Mouse (Mus musculus) CH12.LX (cell line): ENCODE measurements around the gene Lhfpl3. TPM values are rescaled to one million over a fixed set of nuclear protein-coding genes. Genes with fewer than 3 reads are reported as not detected.

ENCODE experiments used
- DNase-seq: peaks from one replicate; pipeline ENCODE4 v3.0.0-alpha.2; 2013; ENCODE audit errors: extremely low read depth
- H3K27ac ChIP-seq: 2 replicates; pipeline ENCODE4 v1.5.1; 2012; ENCODE audit warnings: low read depth, mild to moderate bottlenecking, control low read depth, moderate library complexity; ENCODE audit not compliant: insufficient read depth
- H3K27me3 ChIP-seq: replicated peaks from 2 replicates; pipeline ENCODE3; 2012; ENCODE audit warnings: inconsistent platforms
- H3K36me3 ChIP-seq, 2 experiments: replicated peaks in 1 of 2; 2 replicates each; pipeline versions ENCODE3 to v1.6.1; 2012; ENCODE audit warnings: inconsistent platforms in 1 of 2, low read length in 1 of 2, mild to moderate bottlenecking in 1 of 2, mixed read lengths in 1 of 2, moderate library complexity in 1 of 2; ENCODE audit not compliant: control insufficient read depth in 1 of 2, insufficient read depth in 1 of 2
- H3K4me1 ChIP-seq, 2 experiments: 2 replicates each; pipeline ENCODE4 v1.6.1; 2012; ENCODE audit warnings: inconsistent platforms in 1 of 2, moderate library complexity in 1 of 2; ENCODE audit not compliant: insufficient read depth in 2 of 2, control insufficient read depth in 1 of 2
- H3K4me2 ChIP-seq: 2 replicates; pipeline ENCODE4 v1.6.1; 2012; ENCODE audit warnings: low read depth, mild to moderate bottlenecking, control low read depth; ENCODE audit not compliant: poor library complexity, insufficient read depth, severe bottlenecking
- H3K4me3 ChIP-seq, 3 experiments: fragments of 150-350 bp in 1 of 3; sonication (generic) in 1 of 3; replicated peaks in 1 of 3; 2 replicates each; pipeline versions ENCODE3 to v1.5.1; 2011 to 2012; ENCODE audit warnings: low read depth in 2 of 3, low read length in 2 of 3, mild to moderate bottlenecking in 2 of 3, moderate library complexity in 2 of 3, control low read depth in 1 of 3, improper control_type of control experiment in 1 of 3, inconsistent platforms in 1 of 3, mixed read lengths in 1 of 3; ENCODE audit not compliant: poor library complexity in 1 of 3
- H3K79me2 ChIP-seq: replicated peaks from 2 replicates; pipeline ENCODE4 v1.6.1; 2012; ENCODE audit warnings: mild to moderate bottlenecking, moderate library complexity; ENCODE audit not compliant: control insufficient read depth, poor library complexity, insufficient read depth, severe bottlenecking; ENCODE audit errors: extremely low read depth
- H3K9ac ChIP-seq: 2 replicates; pipeline ENCODE4 v1.6.1; 2012; ENCODE audit warnings: low read depth, mild to moderate bottlenecking, control low read depth, moderate library complexity; ENCODE audit not compliant: insufficient read depth
- H3K9me3 ChIP-seq: replicated peaks from 2 replicates; pipeline ENCODE3; 2012; ENCODE audit warnings: low read length, inconsistent platforms, mixed read lengths
- BHLHE40 ChIP-seq: IDR thresholded peaks from 2 replicates; pipeline ENCODE4 v1.6.1; 2011; ENCODE audit warnings: mild to moderate bottlenecking, low read depth, low read length, improper control_type of control experiment
- CHD1 ChIP-seq: IDR thresholded peaks from 2 replicates; pipeline ENCODE4 v1.6.1; 2012; ENCODE audit warnings: low read depth, low read length, improper control_type of control experiment, inconsistent platforms
- CHD2 ChIP-seq: IDR thresholded peaks from 2 replicates; pipeline ENCODE4 v1.6.1; 2011; ENCODE audit warnings: low read length, improper control_type of control experiment
- CTCF ChIP-seq, 2 experiments: IDR thresholded peaks in 1 of 2; conservative IDR thresholded peaks in 1 of 2; 2 replicates each; pipeline ENCODE4 v1.5.1; 2011 to 2012; ENCODE audit warnings: low read depth in 2 of 2, low read length in 2 of 2, improper control_type of control experiment in 1 of 2, inconsistent platforms in 1 of 2, mild to moderate bottlenecking in 1 of 2, moderate library complexity in 1 of 2
- E2F4 ChIP-seq: IDR thresholded peaks from 2 replicates; pipeline ENCODE4 v1.6.1; 2011; ENCODE audit warnings: low read depth, low read length, improper control_type of control experiment; ENCODE audit not compliant: insufficient replicate concordance
- ELF1 ChIP-seq: IDR thresholded peaks from 2 replicates; pipeline ENCODE4 v1.6.1; 2014; ENCODE audit warnings: low read depth, mild to moderate bottlenecking, inconsistent platforms, low read length, improper control_type of control experiment
- EP300 ChIP-seq: IDR thresholded peaks from 2 replicates; pipeline ENCODE4 v1.6.1; 2011; ENCODE audit warnings: low read length, improper control_type of control experiment
- ETS1 ChIP-seq: conservative IDR thresholded peaks from 2 replicates; pipeline ENCODE4 v1.6.1; 2012; ENCODE audit warnings: low read depth, mild to moderate bottlenecking, inconsistent platforms, low read length, improper control_type of control experiment, moderate library complexity
- GABPA ChIP-seq: IDR thresholded peaks from 2 replicates; pipeline ENCODE4 v1.6.1; 2012; ENCODE audit warnings: low read depth, low read length, improper control_type of control experiment, inconsistent platforms; ENCODE audit not compliant: insufficient replicate concordance
- KAT2A ChIP-seq: IDR thresholded peaks from 2 replicates; pipeline ENCODE4 v1.6.1; 2012; ENCODE audit warnings: low read length, improper control_type of control experiment, inconsistent platforms; ENCODE audit not compliant: insufficient replicate concordance
- MAFK ChIP-seq: IDR thresholded peaks from 2 replicates; pipeline ENCODE4 v1.6.1; 2011; ENCODE audit warnings: low read length, improper control_type of control experiment; ENCODE audit not compliant: insufficient replicate concordance
- MAZ ChIP-seq: IDR thresholded peaks from 2 replicates; pipeline ENCODE4 v1.6.1; 2012; ENCODE audit warnings: low read depth, mild to moderate bottlenecking, inconsistent platforms, low read length, improper control_type of control experiment, moderate library complexity
- MEF2A ChIP-seq: IDR thresholded peaks from 2 replicates; pipeline ENCODE4 v1.6.1; 2014; ENCODE audit warnings: low read depth, mild to moderate bottlenecking, inconsistent platforms, low read length, improper control_type of control experiment, borderline replicate concordance
- MXI1 ChIP-seq: IDR thresholded peaks from 2 replicates; pipeline ENCODE4 v1.6.1; 2011; ENCODE audit warnings: mild to moderate bottlenecking, low read depth, low read length, improper control_type of control experiment
- MYC ChIP-seq: IDR thresholded peaks from 2 replicates; pipeline ENCODE4 v1.6.1; 2011; ENCODE audit warnings: low read depth, mild to moderate bottlenecking, improper control_type of control experiment, low read length
- NELFE ChIP-seq: IDR thresholded peaks from 2 replicates; pipeline ENCODE4 v1.6.1; 2011; ENCODE audit warnings: low read depth, low read length, improper control_type of control experiment
- PAX5 ChIP-seq: IDR thresholded peaks from 2 replicates; pipeline ENCODE4 v1.6.1; 2012; ENCODE audit warnings: low read length, inconsistent platforms, mixed read lengths
- POLR2A ChIP-seq: IDR thresholded peaks from 2 replicates; pipeline ENCODE4 v1.6.1; 2011; ENCODE audit warnings: low read depth, mild to moderate bottlenecking, improper control_type of control experiment, low read length
- POLR2AphosphoS2 ChIP-seq: IDR thresholded peaks from 2 replicates; pipeline ENCODE4 v1.6.1; 2011; ENCODE audit warnings: low read depth, low read length, improper control_type of control experiment
- RAD21 ChIP-seq: IDR thresholded peaks from 2 replicates; pipeline ENCODE4 v1.6.1; 2011; ENCODE audit warnings: low read depth, mild to moderate bottlenecking, low read length, improper control_type of control experiment, moderate library complexity
- RCOR1 ChIP-seq: conservative IDR thresholded peaks from 2 replicates; pipeline ENCODE4 v1.6.1; 2012; ENCODE audit warnings: low read depth, mild to moderate bottlenecking, inconsistent platforms, low read length, improper control_type of control experiment
- SMC3 ChIP-seq: IDR thresholded peaks from 2 replicates; pipeline ENCODE4 v1.6.1; 2011; ENCODE audit warnings: low read depth, low read length, improper control_type of control experiment
- TBP ChIP-seq: conservative IDR thresholded peaks from 2 replicates; pipeline ENCODE4 v1.6.1; 2011; ENCODE audit warnings: low read depth, low read length, improper control_type of control experiment
- TCF12 ChIP-seq: IDR thresholded peaks from 2 replicates; pipeline ENCODE4 v1.6.1; 2014; ENCODE audit warnings: low read depth, mild to moderate bottlenecking, inconsistent platforms, low read length, improper control_type of control experiment
- USF1 ChIP-seq: IDR thresholded peaks from 2 replicates; pipeline ENCODE4 v1.6.1; 2014; ENCODE audit warnings: low read depth, mild to moderate bottlenecking, inconsistent platforms, low read length, improper control_type of control experiment
- USF2 ChIP-seq: conservative IDR thresholded peaks from 2 replicates; pipeline ENCODE4 v1.6.1; 2011; ENCODE audit warnings: low read depth, low read length, improper control_type of control experiment
- ZC3H11A ChIP-seq: IDR thresholded peaks from 2 replicates; pipeline ENCODE4 v1.6.1; 2012; ENCODE audit warnings: low read depth, mild to moderate bottlenecking, inconsistent platforms, low read length, improper control_type of control experiment
- ZKSCAN1 ChIP-seq: IDR thresholded peaks from 2 replicates; pipeline ENCODE4 v1.6.1; 2012; ENCODE audit warnings: low read depth, inconsistent platforms, low read length, improper control_type of control experiment, borderline replicate concordance
- dilution Hi-C: fragments of 300-500 bp; cut with MboI; formaldehyde crosslinking; loops from 2 replicates; pipeline ENCODE4 v1.14.3; 2020; ENCODE audit warnings: low sequenced_read_pairs; ENCODE audit not compliant: extremely low pct_unique_long_range_greater_than_20kb, extremely low pct_ligation_motif_present
- in situ Hi-C: fragments of 300-500 bp; cut with MboI; formaldehyde crosslinking; loops from 3 replicates; pipeline ENCODE4 v1.14.3; 2019; ENCODE audit warnings: low sequenced_read_pairs, low pct_ligation_motif_present, low pct_unique_long_range_greater_than_20kb, mixed read lengths
- polyA plus RNA-seq: library from polyadenylated mRNA; unstranded; fragments of >175 nt; gene quantifications from 2 replicates; pipeline ENCODE4 v1.2.1, GENCODE M21; 2012; ENCODE audit warnings: low read depth; ENCODE audit not compliant: insufficient read length
- total RNA-seq, 2 experiments: library from RNA; depleted of rRNA; stranded (reverse); fragments of 300-350 nt in 1 of 2; fragments of >200 nt in 1 of 2; gene quantifications; 2 replicates each; pipeline ENCODE4 v1.2.3; 2012 to 2014

The Lhfpl3 gene
- total and polyA plus RNA-seq, 3 experiments = 0.08 to 0.11 TPM; not detected in 1

- TF ChIP-seq POLR2A (no peak), MYC (no peak), KAT2A (no peak), GABPA (no peak), CHD1 (no peak), MXI1 (no peak), CTCF (conservative IDR thresholded peaks at IDR 0.05 in 1 of 2, IDR thresholded peaks at IDR 0.05 in 1 of 2; ENCODE audit: low read depth in 2 of 2, low read length in 2 of 2) (no peak), NELFE (no peak), MAZ (no peak), BHLHE40 (no peak), PAX5 (no peak), USF1 (no peak), MEF2A (no peak), TBP (no peak), ETS1 (no peak), E2F4 (no peak), CHD2 (no peak), POLR2AphosphoS2 (no peak), RAD21 (no peak), RCOR1 (no peak)
- dilution Hi-C loops (no loop called here), in situ Hi-C loops (no loop called here)
- Histone ChIP-seq H3K27ac (no peak overlapping the region), H3K36me3 (no peaks in the 10 kb centered on the region), H3K4me2 (no peak overlapping the region), H3K27me3 (no peaks in the 10 kb centered on the region), H3K4me3 (no peak overlapping the region), H3K79me2 (no peaks in the 10 kb centered on the region), H3K9me3 (no peaks in the 10 kb centered on the region), H3K9ac (no peak overlapping the region), H3K4me1 (peaks cover 7 to 10% of the 10 kb centered on the region in 2 experiments; a peak in 3 of 4 replicates)
- no peak for DNase-seq
These were observed 420.8 kb downstream of the Lhfpl3 start for GRCm38 (mm10) chr5:23166658-23167057.

DNA sequence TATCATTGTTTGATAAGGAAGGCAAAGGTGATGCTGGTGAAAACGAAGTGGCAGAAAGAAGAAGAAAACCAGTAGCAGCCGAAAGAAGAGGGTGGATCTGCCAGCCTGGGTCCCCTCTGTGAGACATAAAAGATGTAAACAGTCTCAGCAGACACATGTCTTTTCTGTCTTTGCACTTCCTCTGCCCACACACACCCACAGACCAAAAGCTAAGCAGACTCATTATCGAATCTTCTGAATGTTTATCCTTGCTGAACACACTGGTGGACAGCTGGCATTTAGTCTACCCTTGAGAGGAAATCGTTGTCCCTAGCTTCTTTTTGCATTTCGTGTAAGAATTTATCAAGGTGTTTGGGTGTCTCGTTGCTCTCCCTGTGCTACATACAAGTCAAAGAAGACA is 443.8 kb downstream of the Lhfpl3 start:
- Histone ChIP-seq H3K9ac (no peak overlapping the region), H3K27me3 (no peaks in the 10 kb centered on the region), H3K36me3 (no peaks in the 10 kb centered on the region), H3K4me3 (no peak overlapping the region), H3K9me3 (no peaks in the 10 kb centered on the region), H3K4me2 (no peak overlapping the region), H3K27ac (no peak overlapping the region), H3K4me1 (peaks cover 0 to 4% of the 10 kb centered on the region in 2 experiments; a peak in 2 of 4 replicates), H3K79me2 (no peaks in the 10 kb centered on the region)
- TF ChIP-seq TBP (no peak), EP300 (no peak), MYC (no peak), ETS1 (no peak), ZKSCAN1 (no peak), MXI1 (no peak), GABPA (no peak), USF2 (no peak), NELFE (no peak), BHLHE40 (no peak), PAX5 (no peak), TCF12 (no peak), ZC3H11A (no peak), CHD2 (no peak), MAFK (no peak), ELF1 (no peak), KAT2A (no peak), SMC3 (no peak)
- no peak for DNase-seq
- in situ Hi-C loops (no loop called here), dilution Hi-C loops (no loop called here)
